Mouse (Mus musculus) embryonic facial prominence, embryonic 13.5 days (tissue): ENCODE results near the gene Ccn1. TPM values are rescaled to one million over a fixed set of nuclear protein-coding genes. Genes with fewer than 3 reads are reported as not detected.

ENCODE experiments used
- ATAC-seq: fragments of 200-750 bp; cut with Nextera tagmentation; 2 replicates; pipeline ENCODE4 v1.8.0; 2017; ENCODE audit warnings: low read depth; ENCODE audit not compliant: insufficient number of reproducible peaks, insufficient read depth, low FRiP score, low TSS enrichment
- H3K27ac ChIP-seq: fragments of 300-500 bp; sonication (generic); 2 replicates; pipeline ENCODE4 v1.5.1; 2015; ENCODE audit warnings: moderate library complexity, mild to moderate bottlenecking, inconsistent platforms
- H3K27me3 ChIP-seq: fragments of 300-500 bp; sonication (generic); 2 replicates; pipeline ENCODE4 v1.6.1; 2015; ENCODE audit warnings: mild to moderate bottlenecking, inconsistent platforms
- H3K36me3 ChIP-seq: fragments of 300-500 bp; sonication (generic); 2 replicates; pipeline ENCODE4 v1.6.1; 2015; ENCODE audit warnings: mild to moderate bottlenecking, inconsistent platforms
- H3K4me1 ChIP-seq: fragments of 300-500 bp; sonication (generic); 2 replicates; pipeline ENCODE4 v1.6.1; 2015; ENCODE audit warnings: inconsistent platforms
- H3K4me2 ChIP-seq: fragments of 300-500 bp; sonication (generic); 2 replicates; pipeline ENCODE4 v1.6.1; 2015; ENCODE audit warnings: moderate library complexity, mild to moderate bottlenecking, inconsistent platforms
- H3K4me3 ChIP-seq: fragments of 300-500 bp; sonication (generic); 2 replicates; pipeline ENCODE4 v1.5.1; 2015; ENCODE audit warnings: mild to moderate bottlenecking, inconsistent platforms
- H3K9ac ChIP-seq: fragments of 300-500 bp; sonication (generic); 2 replicates; pipeline ENCODE4 v1.6.1; 2015; ENCODE audit warnings: mild to moderate bottlenecking, inconsistent platforms
- H3K9me3 ChIP-seq: fragments of 300-500 bp; sonication (generic); 2 replicates; pipeline ENCODE4 v1.6.1; 2016; ENCODE audit warnings: inconsistent platforms
- WGBS: fragments of 180-500 bp; shearing (Covaris S2); methylation state at CpG from one replicate; pipeline ENCODE4 v1.1.7; 2015; ENCODE audit warnings: mixed read lengths; 5-methylcytosine and 5-hydroxymethylcytosine counted together
- polyA plus RNA-seq: library from polyadenylated mRNA; unstranded; fragments of >200 nt; fragmentation: Nextera tagmentation; extraction: Ambion mirVana; gene quantifications from 2 replicates; pipeline ENCODE4 v1.2.1, GENCODE M21; 2015

Gene Ccn1
- polyA plus RNA-seq, 1 experiment from 2014 or later = 50.3 TPM

- Histone ChIP-seq H3K4me2 (peak overlapping the region; percentile 44), H3K27ac (peak overlapping the region; percentile 61)
- WGBS = 17% methylated on average over 17 of the region's 17 CpGs
These were observed 35.2 kb downstream of the Ccn1 start for GRCm38 (mm10) chr3:145614362-145615115.

GRCm38 (mm10) chr3:145613234-145613633, 36.5 kb downstream of the Ccn1 start:
- Histone ChIP-seq H3K9ac (no peak overlapping the region), H3K4me2 (no peak overlapping the region), H3K9me3 (no peaks in the 10 kb centered on the region), H3K27ac (no peak overlapping the region), H3K4me1 (peaks cover 20% of the 10 kb centered on the region), H3K4me3 (no peak overlapping the region), H3K36me3 (no peaks in the 10 kb centered on the region), H3K27me3 (no peaks in the 10 kb centered on the region)
- no peak for ATAC-seq
- WGBS = 76% methylated on average over 4 of the region's 4 CpGs

More at GRCm38 (mm10) chr3:145614362-145615115, 35.2 kb downstream of the Ccn1 start:
- H3K4me3 ChIP-seq = no peak overlapping the region
- no peak for ATAC-seq
- H3K9ac ChIP-seq = no peak overlapping the region
- H3K36me3 ChIP-seq = no peaks in the 10 kb centered on the region
- no peaks in the 10 kb centered on the region for H3K9me3 ChIP-seq
- no peaks in the 10 kb centered on the region for H3K27me3 ChIP-seq
- H3K4me1 ChIP-seq = peaks cover 20% of the 10 kb centered on the region

GRCm38 (mm10) chr3:145612662-145613061, 37.1 kb downstream of the Ccn1 start:
- H3K4me3 ChIP-seq = no peak overlapping the region
- H3K27me3 ChIP-seq = no peaks in the 10 kb centered on the region
- H3K36me3 ChIP-seq = peaks cover 1% of the 10 kb centered on the region; the same call in 1 of the 2 replicates
- H3K9me3 ChIP-seq = no peaks in the 10 kb centered on the region
- H3K4me1 ChIP-seq = peaks cover 20% of the 10 kb centered on the region
- no peak overlapping the region for H3K4me2 ChIP-seq
- no peak overlapping the region for H3K9ac ChIP-seq
- no peak for ATAC-seq
- no peak overlapping the region for H3K27ac ChIP-seq
- 28% methylated on average over 4 of the region's 4 CpGs for whole genome bisulfite sequencing

GRCm38 (mm10) chr3:145608320-145608719, 41.5 kb downstream of the Ccn1 start:
- Histone ChIP-seq H3K9ac (no peak overlapping the region), H3K4me2 (no peak overlapping the region), H3K27me3 (no peaks in the 10 kb centered on the region), H3K27ac (no peak overlapping the region), H3K4me3 (no peak overlapping the region), H3K36me3 (peaks cover 35% of the 10 kb centered on the region), H3K9me3 (no peaks in the 10 kb centered on the region), H3K4me1 (no peaks in the 10 kb centered on the region)
- no peak for ATAC-seq
- 87% methylated on average over 5 of the region's 5 CpGs for WGBS

GRCm38 (mm10) chr3:145605437-145606123, 44.2 kb downstream of the Ccn1 start:
- Histone ChIP-seq H3K4me2 (no peak overlapping the region), H3K9ac (no peak overlapping the region), H3K4me1 (no peaks in the 10 kb centered on the region), H3K36me3 (peaks cover 59% of the 10 kb centered on the region), H3K27ac (0 out of 2 replicates have a peak overlapping the region, but pooled peaks have one; percentile 17), H3K4me3 (no peak overlapping the region), H3K9me3 (no peaks in the 10 kb centered on the region), H3K27me3 (no peaks in the 10 kb centered on the region)
- no peak for ATAC-seq
- WGBS = 77% methylated on average over 5 of the region's 5 CpGs

GRCm38 (mm10) chr3:145602410-145603206, 47.2 kb downstream of the Ccn1 start:
- no peak overlapping the region for H3K9ac ChIP-seq
- no peak overlapping the region for H3K4me3 ChIP-seq
- H3K4me2 ChIP-seq = no peak overlapping the region
- no peak for ATAC-seq
- H3K9me3 ChIP-seq = no peaks in the 10 kb centered on the region
- H3K36me3 ChIP-seq = peaks cover 85% of the 10 kb centered on the region
- 75% methylated on average over 11 of the region's 11 CpGs for WGBS
- H3K27ac ChIP-seq = no peak overlapping the region
- H3K27me3 ChIP-seq = no peaks in the 10 kb centered on the region
- H3K4me1 ChIP-seq = no peaks in the 10 kb centered on the region

GRCm38 (mm10) chr3:145601345-145601744, 48.4 kb downstream of the Ccn1 start:
- ATAC-seq = no peak
- no peak overlapping the region for H3K4me2 ChIP-seq
- no peaks in the 10 kb centered on the region for H3K4me1 ChIP-seq
- WGBS = 69% methylated on average over 6 of the region's 6 CpGs
- H3K27me3 ChIP-seq = no peaks in the 10 kb centered on the region
- no peaks in the 10 kb centered on the region for H3K9me3 ChIP-seq
- no peak overlapping the region for H3K4me3 ChIP-seq
- H3K27ac ChIP-seq = no peak overlapping the region
- no peak overlapping the region for H3K9ac ChIP-seq
- peaks cover 77% of the 10 kb centered on the region for H3K36me3 ChIP-seq

GRCm38 (mm10) chr3:145600801-145601200, 49.0 kb downstream of the Ccn1 start:
- no peaks in the 10 kb centered on the region for H3K27me3 ChIP-seq
- no peaks in the 10 kb centered on the region for H3K4me1 ChIP-seq
- no peak for ATAC-seq
- no peak overlapping the region for H3K9ac ChIP-seq
- WGBS = 91% methylated on average over 6 of the region's 6 CpGs
- H3K36me3 ChIP-seq = peaks cover 82% of the 10 kb centered on the region
- no peaks in the 10 kb centered on the region for H3K9me3 ChIP-seq
- no peak overlapping the region for H3K27ac ChIP-seq
- no peak overlapping the region for H3K4me3 ChIP-seq
- no peak overlapping the region for H3K4me2 ChIP-seq

GRCm38 (mm10) chr3:145599059-145599458, 50.7 kb downstream of the Ccn1 start:
- Histone ChIP-seq H3K4me3 (no peak overlapping the region), H3K27me3 (no peaks in the 10 kb centered on the region), H3K9ac (no peak overlapping the region), H3K4me1 (no peaks in the 10 kb centered on the region), H3K4me2 (no peak overlapping the region), H3K9me3 (no peaks in the 10 kb centered on the region), H3K36me3 (peaks cover 81% of the 10 kb centered on the region), H3K27ac (no peak overlapping the region)
- no peak for ATAC-seq
- 97% methylated on average over 7 of the region's 7 CpGs for WGBS
